Mouse (Mus musculus) cerebellum, adult 18-20 months (tissue): ENCODE results near the gene Dennd2c.
A peak's percentile ranks its signal among the peaks of the same experiment; 100 is the strongest.
"Not testable (repeated sequence)": the region's sequence is repeated elsewhere in the genome, so short reads cannot be mapped to it uniquely, and the experiment has no call there.

Experiments
- DNase-seq, 2 experiments: peaks; one replicate each; pipeline ENCODE4 v3.0.0; 2021

Dennd2c gene

GRCm38 (mm10) chr3:103123636-103124035 is 21.2 kb downstream of the Dennd2c start:
- DNase-seq, result no peak

GRCm38 (mm10) chr3:103126138-103126537 is 23.7 kb downstream of the Dennd2c start:
- no peak for DNase-seq

GRCm38 (mm10) chr3:103127177-103127576 is 24.8 kb downstream of the Dennd2c start:
- DNase-seq, result no peak

- DNase-seq, result no peak
Measured at GRCm38 (mm10) chr3:103127721-103128120, 25.3 kb downstream of the Dennd2c start.

- DNase-seq, result no peak
Measured at GRCm38 (mm10) chr3:103128251-103128650, 25.8 kb downstream of the Dennd2c start.

- DNase-seq, result no peak
Measured at GRCm38 (mm10) chr3:103129367-103130159, 27.2 kb downstream of the Dennd2c start.

GRCm38 (mm10) chr3:103130236-103130751 is 27.9 kb downstream of the Dennd2c start:
- DNase-seq, result no peak

- no peak for DNase-seq
Measured at GRCm38 (mm10) chr3:103133098-103133497, 30.7 kb downstream of the Dennd2c start.

GRCm38 (mm10) chr3:103136414-103137077 is 34.1 kb downstream of the Dennd2c start:
- DNase-seq, result no peak

- no peak for DNase-seq
Measured at GRCm38 (mm10) chr3:103139047-103139446, 36.6 kb downstream of the Dennd2c start.

GRCm38 (mm10) chr3:103140095-103140838 is 37.9 kb downstream of the Dennd2c start:
- not testable (repeated sequence) for DNase-seq

GRCm38 (mm10) chr3:103141287-103141686 is 38.9 kb downstream of the Dennd2c start:
- DNase-seq, result peak in 1 of 2 experiments; percentile 14

GRCm38 (mm10) chr3:103142366-103142765 is 40.0 kb downstream of the Dennd2c start:
- no peak for DNase-seq

- no peak for DNase-seq
Measured at GRCm38 (mm10) chr3:103145336-103145735, 42.9 kb downstream of the Dennd2c start.

- no peak for DNase-seq
Measured at GRCm38 (mm10) chr3:103145791-103146190, 43.4 kb downstream of the Dennd2c start.

GRCm38 (mm10) chr3:103146330-103147166 is 44.1 kb downstream of the Dennd2c start:
- no peak for DNase-seq

GRCm38 (mm10) chr3:103147775-103148174 is 45.4 kb downstream of the Dennd2c start:
- DNase-seq, result no peak

GRCm38 (mm10) chr3:103148941-103149340 is 46.5 kb downstream of the Dennd2c start:
- DNase-seq, result no peak

GRCm38 (mm10) chr3:103153761-103154160 is 51.4 kb downstream of the Dennd2c start:
- DNase-seq, result no peak

- DNase-seq, result no peak
Measured at GRCm38 (mm10) chr3:103159232-103159900, 57.0 kb downstream of the Dennd2c start.

GRCm38 (mm10) chr3:103169771-103170170 is 67.4 kb downstream of the Dennd2c start:
- peak; percentile 66 to 70 for DNase-seq
